Mouse (Mus musculus): ENCODE data around the gene Eif2a. TPM values are rescaled to one million over a fixed set of nuclear protein-coding genes. Genes with fewer than 3 reads are reported as not detected.
"Not testable (repeated sequence)": the region's sequence is repeated elsewhere in the genome, so short reads cannot be mapped to it uniquely, and the experiment has no call there.

Eif2a gene
- polyA plus RNA-seq, 1 experiment from 2014 or later = 55.6 TPM

DNA sequence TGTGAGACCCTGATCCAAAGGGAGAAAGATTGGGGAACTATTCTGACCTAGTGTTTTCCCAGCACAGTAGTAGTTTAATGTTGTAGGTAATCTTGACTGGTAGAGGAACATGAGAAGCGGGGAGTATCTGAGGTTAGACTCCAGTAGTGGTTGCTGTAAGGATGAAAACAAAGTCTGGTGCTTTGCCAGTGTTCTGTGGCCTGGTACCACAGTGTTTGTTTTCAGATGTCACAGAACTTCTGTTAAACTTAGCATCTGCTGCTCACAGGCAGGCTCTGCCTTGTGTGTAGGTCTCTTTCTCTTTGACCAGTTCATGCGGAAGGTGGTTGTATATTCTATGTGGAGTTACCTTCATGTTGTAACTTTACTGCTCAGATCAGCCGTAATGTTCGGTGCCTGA lies 55.9 kb downstream of the Eif2a start:
- peaks cover 9% of the 10 kb centered on the region; the same call in 1 of the 2 replicates for H3K4me1 ChIP-seq
- H3K4me3 ChIP-seq = no peak overlapping the region
- no peaks in the 10 kb centered on the region for H3K9me3 ChIP-seq
- peaks cover 12% of the 10 kb centered on the region; the same call in 1 of the 2 replicates for H3K36me3 ChIP-seq
- H3K27me3 ChIP-seq = no peaks in the 10 kb centered on the region
- 78% methylated on average over 4 of the region's 4 CpGs for WGBS
- no peak overlapping the region; the same call in 1 of the 2 replicates for H3K27ac ChIP-seq
- ATAC-seq (ENCODE audit: borderline replicate concordance, extremely low read depth, low FRiP score, low TSS enrichment) = no peak
- H3K9ac ChIP-seq = no peak overlapping the region
- H3K4me2 ChIP-seq = no peak overlapping the region

DNA sequence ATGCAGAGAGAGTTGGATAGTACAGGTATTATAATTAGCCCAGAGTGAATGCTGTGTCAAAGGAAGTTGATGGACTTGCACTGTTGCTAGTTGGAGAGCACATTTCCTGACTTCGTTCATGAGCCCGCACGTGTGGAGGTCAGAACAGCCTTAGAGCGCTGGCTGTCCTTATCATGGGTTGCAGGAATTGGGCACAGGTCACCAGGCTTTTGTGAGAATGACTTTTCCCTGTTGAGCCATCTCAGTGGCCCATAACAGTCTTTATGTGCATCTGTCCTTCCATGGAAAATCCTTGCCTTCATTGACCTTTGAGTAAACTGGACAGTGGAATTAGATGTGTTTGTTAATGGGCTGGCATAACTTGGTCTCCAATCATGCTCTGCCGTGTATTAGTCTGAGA lies 56.7 kb downstream of the Eif2a start:
- ATAC-seq (ENCODE audit: borderline replicate concordance, extremely low read depth, low FRiP score, low TSS enrichment) = no peak
- Histone ChIP-seq H3K9ac (no peak overlapping the region), H3K9me3 (no peaks in the 10 kb centered on the region), H3K27ac (no peak overlapping the region), H3K4me1 (peaks cover 9% of the 10 kb centered on the region; the same call in 1 of the 2 replicates), H3K4me3 (no peak overlapping the region), H3K27me3 (no peaks in the 10 kb centered on the region), H3K4me2 (no peak overlapping the region), H3K36me3 (peaks cover 19% of the 10 kb centered on the region)
- 72% methylated on average over 5 of the region's 5 CpGs for WGBS

DNA sequence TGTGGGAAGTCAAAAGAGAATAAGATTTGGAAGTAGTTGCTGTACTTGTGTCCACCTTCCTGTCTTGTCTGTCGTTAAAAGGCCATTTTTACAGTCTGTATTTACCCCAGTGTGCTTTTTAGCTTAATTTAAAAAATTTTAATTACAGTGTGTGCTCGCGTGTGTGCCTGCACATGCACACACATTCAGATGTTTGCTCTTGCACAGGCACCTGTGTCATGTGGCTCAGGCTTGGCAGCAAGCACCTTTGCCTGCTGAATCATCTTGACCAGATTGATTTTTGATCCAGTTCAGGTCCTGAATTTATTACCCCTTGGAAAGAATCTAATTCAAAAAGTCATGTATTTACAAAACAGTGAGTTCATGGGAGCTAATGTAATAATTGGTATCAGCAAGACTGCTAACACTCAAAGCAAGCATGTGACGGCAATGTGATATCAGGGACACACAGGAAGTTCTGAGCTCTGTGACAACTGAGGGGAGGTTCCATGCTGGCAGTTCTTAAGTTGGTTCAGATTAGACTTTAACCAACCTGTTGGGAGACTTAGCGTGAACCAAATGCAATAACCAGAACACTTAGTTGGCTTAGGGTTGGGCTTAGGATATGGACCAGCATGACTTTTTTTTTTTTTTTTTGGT lies 57.3 kb downstream of the Eif2a start:
- no peak overlapping the region for H3K9ac ChIP-seq
- WGBS = 83% methylated on average over 5 of the region's 5 CpGs

DNA sequence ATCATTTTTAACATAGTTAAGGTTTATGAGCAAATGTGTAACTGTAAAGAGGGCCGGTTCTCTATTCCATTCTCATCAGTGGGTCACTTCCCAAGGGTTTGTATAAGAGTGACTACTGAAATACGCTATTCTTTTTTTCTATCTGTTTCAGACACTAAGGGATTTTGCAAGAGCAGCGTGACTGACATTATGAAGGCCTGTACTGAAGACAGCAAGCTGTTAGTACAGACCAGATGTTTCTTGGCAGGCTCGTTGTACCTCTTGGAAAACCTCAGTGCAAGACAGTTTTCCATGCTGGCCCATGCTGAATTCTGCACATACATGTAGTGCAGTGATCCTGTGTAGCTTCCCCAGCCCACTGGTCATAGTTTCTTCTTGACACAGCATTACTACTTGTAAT lies 64.9 kb downstream of the Eif2a start:
- not testable (repeated sequence) for H3K9me3 ChIP-seq; H3K4me1 ChIP-seq; ATAC-seq (ENCODE audit: borderline replicate concordance, extremely low read depth, low FRiP score, low TSS enrichment); H3K9ac ChIP-seq; H3K27me3 ChIP-seq; H3K4me2 ChIP-seq; H3K27ac ChIP-seq; H3K4me3 ChIP-seq
- 69% methylated on average over 4 of the region's 4 CpGs for WGBS
- peaks cover 41% of the 10 kb centered on the region for H3K36me3 ChIP-seq

More for the DNA sequence above, 57.3 kb downstream of the Eif2a start:
- H3K4me2 ChIP-seq = no peak overlapping the region
- H3K9me3 ChIP-seq = no peaks in the 10 kb centered on the region
- peaks cover 9% of the 10 kb centered on the region; the same call in 1 of the 2 replicates for H3K4me1 ChIP-seq
- peaks cover 25% of the 10 kb centered on the region for H3K36me3 ChIP-seq
- no peak overlapping the region for H3K4me3 ChIP-seq
- no peak for ATAC-seq (ENCODE audit: borderline replicate concordance, extremely low read depth, low FRiP score, low TSS enrichment)
- H3K27ac ChIP-seq = no peak overlapping the region
- H3K27me3 ChIP-seq = no peaks in the 10 kb centered on the region

DNA sequence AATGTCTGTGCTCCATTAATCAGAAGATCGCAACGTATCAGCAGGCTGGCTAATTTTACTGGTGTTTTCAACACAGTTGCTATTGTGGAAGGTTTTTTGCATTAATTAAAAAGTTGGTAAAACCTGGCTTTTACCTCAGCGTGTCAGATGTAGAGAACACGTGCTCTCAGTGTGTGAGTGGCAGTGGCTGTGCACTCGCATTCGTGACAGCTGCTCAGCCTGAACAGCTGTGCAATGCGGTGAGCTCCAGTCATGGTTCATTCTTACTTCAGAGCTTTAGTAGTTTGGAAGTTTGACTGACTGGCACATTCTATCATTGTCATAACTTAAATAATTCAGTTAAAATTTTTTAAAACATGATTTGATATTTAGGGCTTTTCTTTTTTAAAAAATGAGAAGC lies 67.0 kb downstream of the Eif2a start:
- 90% methylated on average over 7 of the region's 7 CpGs for WGBS
- H3K9ac ChIP-seq; H3K27ac ChIP-seq; H3K9me3 ChIP-seq; H3K4me2 ChIP-seq; H3K4me1 ChIP-seq; H3K4me3 ChIP-seq; H3K27me3 ChIP-seq; ATAC-seq (ENCODE audit: borderline replicate concordance, extremely low read depth, low FRiP score, low TSS enrichment): not testable (repeated sequence)
- H3K36me3 ChIP-seq = peaks cover 24% of the 10 kb centered on the region

DNA sequence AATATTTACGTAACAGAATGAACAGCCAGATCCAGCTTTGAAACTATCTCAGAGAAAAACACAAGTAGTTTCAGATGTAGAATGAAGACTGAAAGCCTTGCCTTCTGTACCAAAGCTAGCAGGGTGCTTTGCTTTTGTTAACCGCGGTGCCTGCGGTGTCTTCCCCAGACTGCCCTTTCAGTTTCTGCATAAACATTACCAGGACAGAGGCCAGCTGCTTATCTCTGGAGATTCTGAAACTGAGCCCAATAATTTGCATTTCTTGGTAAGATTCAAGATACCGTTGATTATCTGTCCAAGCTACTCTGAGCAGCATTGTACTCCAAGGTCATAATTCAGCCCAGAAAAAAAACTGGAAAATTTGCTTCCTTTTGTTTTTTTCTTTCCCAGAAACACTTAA lies 68.0 kb downstream of the Eif2a start:
- Histone ChIP-seq H3K9ac (no peak overlapping the region), H3K4me1 (no peaks in the 10 kb centered on the region), H3K9me3 (no peaks in the 10 kb centered on the region), H3K27ac (no peak overlapping the region), H3K27me3 (no peaks in the 10 kb centered on the region), H3K36me3 (peaks cover 19% of the 10 kb centered on the region), H3K4me3 (no peak overlapping the region), H3K4me2 (no peak overlapping the region)
- 55% methylated on average over 5 of the region's 5 CpGs for WGBS
- ATAC-seq (ENCODE audit: borderline replicate concordance, extremely low read depth, low FRiP score, low TSS enrichment) = no peak

Other genes with a start within 250 kb of the Eif2a start
- gene Tsc22d2, start 111.1 kb upstream of the Eif2a start, polyA plus RNA-seq (2015; fragmentation: Nextera tagmentation; extraction: Ambion mirVana) = 9.1 and 9.2 TPM in 2 replicates
- gene Serp1, start 71 bp downstream of the Eif2a start, polyA plus RNA-seq (2015; fragmentation: Nextera tagmentation; extraction: Ambion mirVana) = 142 and 145 TPM in 2 replicates
- gene Selenot, start 50.8 kb downstream of the Eif2a start, polyA plus RNA-seq (2015; fragmentation: Nextera tagmentation; extraction: Ambion mirVana) = 17.7 and 19.6 TPM in 2 replicates
- not detected in 2 replicates for gene Erich6, start 111.4 kb downstream of the Eif2a start, polyA plus RNA-seq (2015; fragmentation: Nextera tagmentation; extraction: Ambion mirVana)
- 5.0 and 5.2 TPM in 2 replicates for gene Siah2, start 166.6 kb downstream of the Eif2a start, polyA plus RNA-seq (2015; fragmentation: Nextera tagmentation; extraction: Ambion mirVana)